Mouse (Mus musculus): ENCODE data around the gene Cyp2w1. TPM values are rescaled to one million over a fixed set of nuclear protein-coding genes. Genes with fewer than 3 reads are reported as not detected.

Cyp2w1 gene
- polyA plus RNA-seq, 1 experiment, result not detected

DNA sequence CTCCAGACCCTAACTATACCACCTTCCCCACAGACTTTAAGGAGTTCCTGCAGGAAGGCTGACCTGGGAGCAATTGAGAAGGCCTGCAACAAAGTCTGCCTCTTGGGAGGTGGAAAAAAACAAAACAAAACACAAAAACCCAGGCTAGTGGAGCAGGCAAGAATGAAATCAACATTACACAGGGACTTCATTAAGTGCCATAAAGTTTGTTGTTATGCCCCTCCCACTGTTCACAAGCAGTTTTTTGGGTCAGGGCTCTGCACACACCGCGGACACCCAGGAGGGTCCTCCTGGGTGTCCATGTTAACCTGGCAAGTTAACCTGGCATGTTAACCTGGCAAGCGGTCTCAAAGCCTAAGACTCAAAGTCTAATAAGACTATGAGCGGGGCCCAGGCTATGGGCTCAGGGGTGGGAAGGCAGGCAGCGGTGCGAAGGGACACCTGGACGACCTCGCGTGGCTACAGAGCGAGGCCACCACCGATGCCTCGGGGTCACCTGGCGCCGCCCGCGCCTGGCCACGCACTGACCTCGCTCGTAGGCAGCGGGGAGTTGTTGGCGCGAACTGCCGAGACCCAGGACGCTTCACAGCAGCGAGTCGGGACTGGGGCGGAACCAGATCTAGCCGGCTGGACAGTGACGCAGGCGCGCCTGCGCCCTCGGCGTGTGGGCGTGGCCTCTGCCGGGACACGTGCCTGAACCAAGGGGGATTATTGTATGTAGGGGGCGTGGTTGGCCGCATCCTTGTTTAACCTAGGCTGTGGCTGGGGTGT is 19.4 kb downstream of the Cyp2w1 start:
- Histone ChIP-seq H3K27ac (ENCODE audit: control insufficient read depth, insufficient read depth, low read depth, low read length) (peak overlapping the region; percentile 82), H3K4me1 (ENCODE audit: control insufficient read depth, insufficient read depth, low read length) (peaks cover 7% of the 10 kb centered on the region), H3K4me3 (ENCODE audit: control insufficient read depth, low read depth, low read length) (peak overlapping the region; percentile 78), H3K27me3 (ENCODE audit: control insufficient read depth, insufficient read depth, low read length) (no peaks in the 10 kb centered on the region), H3K36me3 (ENCODE audit: control insufficient read depth, insufficient read depth, low read length) (no peaks in the 10 kb centered on the region)
- TF ChIP-seq POLR2A (IDR thresholded peaks at IDR 0.05; ENCODE audit: control insufficient read depth, low read depth, low read length) (peak; percentile 98), CTCF (IDR thresholded peaks at IDR 0.05; ENCODE audit: control insufficient read depth, insufficient read depth, insufficient replicate concordance, low read depth, low read length) (no peak)

- Histone ChIP-seq H3K27me3 (ENCODE audit: control insufficient read depth, insufficient read depth, low read length) (no peaks in the 10 kb centered on the region), H3K36me3 (ENCODE audit: control insufficient read depth, insufficient read depth, low read length) (no peaks in the 10 kb centered on the region), H3K4me3 (ENCODE audit: control insufficient read depth, low read depth, low read length) (no peak overlapping the region), H3K27ac (ENCODE audit: control insufficient read depth, insufficient read depth, low read depth, low read length) (no peak overlapping the region), H3K4me1 (ENCODE audit: control insufficient read depth, insufficient read depth, low read length) (peaks cover 7% of the 10 kb centered on the region)
- TF ChIP-seq POLR2A (IDR thresholded peaks at IDR 0.05; ENCODE audit: control insufficient read depth, low read depth, low read length) (no peak), CTCF (IDR thresholded peaks at IDR 0.05; ENCODE audit: control insufficient read depth, insufficient read depth, insufficient replicate concordance, low read depth, low read length) (no peak)
Measured at GRCm38 (mm10) chr5:139373126-139373525, 20.7 kb downstream of the Cyp2w1 start.

DNA sequence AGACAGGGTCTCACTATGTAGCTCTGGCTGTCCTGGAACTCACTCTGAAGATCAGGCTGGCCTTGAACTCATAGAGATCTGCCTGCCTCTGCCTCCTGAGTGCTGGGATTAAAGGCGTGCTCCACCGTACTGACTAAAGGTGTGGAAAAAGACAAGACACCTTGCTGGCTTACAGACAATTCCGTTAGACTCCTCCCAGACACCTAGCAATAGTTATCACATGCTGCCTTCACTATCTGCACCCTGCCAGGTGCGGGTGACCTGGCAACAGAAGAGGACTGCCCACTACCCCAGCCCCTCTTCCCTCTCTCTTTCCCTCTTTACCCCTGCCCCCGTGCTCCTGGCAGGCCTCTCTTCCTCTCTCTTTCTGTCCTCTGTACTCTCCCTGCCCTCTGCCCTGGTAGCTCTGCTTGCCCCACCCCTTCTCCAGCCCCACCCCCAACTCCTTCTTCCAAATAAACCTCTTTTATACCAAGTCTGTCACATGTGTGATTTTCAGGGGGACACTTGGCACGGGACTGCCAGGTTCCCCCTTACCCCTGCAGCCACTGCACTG is 21.6 kb downstream of the Cyp2w1 start:
- Histone ChIP-seq H3K27ac (ENCODE audit: control insufficient read depth, insufficient read depth, low read depth, low read length) (no peak overlapping the region), H3K36me3 (ENCODE audit: control insufficient read depth, insufficient read depth, low read length) (no peaks in the 10 kb centered on the region), H3K27me3 (ENCODE audit: control insufficient read depth, insufficient read depth, low read length) (no peaks in the 10 kb centered on the region), H3K4me1 (ENCODE audit: control insufficient read depth, insufficient read depth, low read length) (peaks cover 13% of the 10 kb centered on the region), H3K4me3 (ENCODE audit: control insufficient read depth, low read depth, low read length) (no peak overlapping the region)
- TF ChIP-seq POLR2A (IDR thresholded peaks at IDR 0.05; ENCODE audit: control insufficient read depth, low read depth, low read length) (no peak), CTCF (IDR thresholded peaks at IDR 0.05; ENCODE audit: control insufficient read depth, insufficient read depth, insufficient replicate concordance, low read depth, low read length) (no peak)

DNA sequence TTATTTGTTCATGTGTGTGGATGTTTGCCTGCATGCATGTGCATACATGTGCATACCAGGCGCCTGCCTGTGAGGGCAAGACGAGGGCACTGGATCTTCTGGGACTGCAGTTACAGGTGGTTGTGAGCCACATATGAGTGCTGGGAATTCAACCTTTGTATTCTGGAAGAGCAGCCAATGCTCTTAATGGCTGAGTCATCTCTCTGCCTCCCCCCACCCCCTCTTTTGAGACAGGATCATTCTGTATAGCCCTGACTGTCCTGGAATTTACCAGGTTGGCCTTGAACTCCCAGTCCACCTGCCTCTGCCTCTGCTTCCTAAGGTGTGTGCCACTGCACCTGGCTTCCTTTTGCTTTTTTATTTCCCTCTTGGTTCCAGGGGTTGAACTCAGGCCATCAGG is 22.4 kb downstream of the Cyp2w1 start:
- no peaks in the 10 kb centered on the region for H3K36me3 ChIP-seq (ENCODE audit: control insufficient read depth, insufficient read depth, low read length)
- no peak overlapping the region for H3K4me3 ChIP-seq (ENCODE audit: control insufficient read depth, low read depth, low read length)
- H3K27me3 ChIP-seq (ENCODE audit: control insufficient read depth, insufficient read depth, low read length), result no peaks in the 10 kb centered on the region
- no peak overlapping the region for H3K27ac ChIP-seq (ENCODE audit: control insufficient read depth, insufficient read depth, low read depth, low read length)
- H3K4me1 ChIP-seq (ENCODE audit: control insufficient read depth, insufficient read depth, low read length), result peaks cover 21% of the 10 kb centered on the region
- TF ChIP-seq POLR2A (IDR thresholded peaks at IDR 0.05; ENCODE audit: control insufficient read depth, low read depth, low read length) (no peak), CTCF (IDR thresholded peaks at IDR 0.05; ENCODE audit: control insufficient read depth, insufficient read depth, insufficient replicate concordance, low read depth, low read length) (no peak)

DNA sequence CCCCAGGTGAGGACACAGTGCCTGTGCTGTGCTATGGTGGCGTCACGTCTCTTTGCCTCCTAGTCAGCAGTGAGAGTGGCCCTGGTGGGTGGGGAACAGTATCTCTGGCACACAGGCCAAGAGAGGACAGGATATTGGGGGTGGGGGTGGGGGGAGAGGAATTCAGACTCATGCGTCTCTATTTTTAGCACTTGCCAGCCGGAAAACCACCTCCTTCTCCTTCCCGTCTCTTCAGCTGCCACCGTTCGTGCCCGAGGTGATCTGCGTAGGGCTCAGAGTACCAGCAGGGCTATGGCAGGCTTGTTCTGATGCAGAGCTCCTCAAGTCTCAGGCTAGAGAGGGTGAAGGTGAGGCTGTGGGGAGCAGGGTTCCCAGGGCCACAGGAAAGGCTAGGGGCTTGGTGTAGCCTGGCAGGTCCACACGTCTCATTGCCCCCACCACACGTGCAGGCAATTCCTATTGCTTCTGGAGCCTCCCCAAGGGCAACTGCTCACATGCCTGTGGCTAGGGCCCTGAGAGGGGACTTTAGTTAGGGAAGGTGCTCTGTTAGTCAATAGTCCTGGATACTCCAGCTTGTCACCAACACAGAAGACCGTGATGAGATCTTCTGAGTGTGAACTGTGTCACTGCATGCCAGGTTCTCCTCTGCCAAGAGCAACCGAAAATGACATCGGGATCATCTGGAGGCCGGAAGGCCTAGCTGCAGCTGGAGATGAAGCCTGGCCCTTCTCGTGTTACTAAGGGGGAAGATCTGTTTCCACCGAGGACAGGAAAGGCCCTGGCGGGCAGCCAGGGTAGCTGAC is 25.3 kb downstream of the Cyp2w1 start, which contains the start of gene Gpr146:
Gene Gpr146 (plus strand): TSS at position 230 of the 803 bp plus-strand sequence.
- H3K4me1 ChIP-seq (ENCODE audit: control insufficient read depth, insufficient read depth, low read length), result peaks cover 31% of the 10 kb centered on the region
- no peaks in the 10 kb centered on the region for H3K36me3 ChIP-seq (ENCODE audit: control insufficient read depth, insufficient read depth, low read length)
- H3K4me3 ChIP-seq (ENCODE audit: control insufficient read depth, low read depth, low read length), result no peak within 1 kb of the TSS
- TF ChIP-seq POLR2A (IDR thresholded peaks at IDR 0.05; ENCODE audit: control insufficient read depth, low read depth, low read length), result no peak
- TF ChIP-seq CTCF (IDR thresholded peaks at IDR 0.05; ENCODE audit: control insufficient read depth, insufficient read depth, insufficient replicate concordance, low read depth, low read length), result no peak
- peak within 1 kb of the TSS; percentile 61 for H3K27ac ChIP-seq (ENCODE audit: control insufficient read depth, insufficient read depth, low read depth, low read length)
- H3K27me3 ChIP-seq (ENCODE audit: control insufficient read depth, insufficient read depth, low read length), result no peaks in the 10 kb centered on the region

DNA sequence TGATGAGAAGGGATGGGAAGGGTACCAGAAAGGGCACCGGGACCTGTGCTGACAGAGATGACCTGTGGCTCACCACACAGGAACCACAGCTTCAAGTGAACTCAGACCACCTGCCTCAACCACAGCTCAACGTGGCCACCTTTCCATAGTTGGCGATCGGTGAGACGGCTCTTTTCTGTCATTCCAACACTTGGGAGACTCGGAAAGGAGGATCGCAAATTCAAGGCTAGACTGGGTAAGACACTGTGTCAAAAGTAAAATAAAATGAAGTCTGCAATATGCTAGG is 25.8 kb downstream of the Cyp2w1 start:
- Histone ChIP-seq H3K36me3 (ENCODE audit: control insufficient read depth, insufficient read depth, low read length) (no peaks in the 10 kb centered on the region), H3K27ac (ENCODE audit: control insufficient read depth, insufficient read depth, low read depth, low read length) (no peak overlapping the region; the same call in 1 of the 2 replicates), H3K4me3 (ENCODE audit: control insufficient read depth, low read depth, low read length) (no peak overlapping the region), H3K4me1 (ENCODE audit: control insufficient read depth, insufficient read depth, low read length) (peaks cover 29% of the 10 kb centered on the region), H3K27me3 (ENCODE audit: control insufficient read depth, insufficient read depth, low read length) (no peaks in the 10 kb centered on the region)
- TF ChIP-seq CTCF (IDR thresholded peaks at IDR 0.05; ENCODE audit: control insufficient read depth, insufficient read depth, insufficient replicate concordance, low read depth, low read length) (no peak), POLR2A (IDR thresholded peaks at IDR 0.05; ENCODE audit: control insufficient read depth, low read depth, low read length) (no peak)

DNA sequence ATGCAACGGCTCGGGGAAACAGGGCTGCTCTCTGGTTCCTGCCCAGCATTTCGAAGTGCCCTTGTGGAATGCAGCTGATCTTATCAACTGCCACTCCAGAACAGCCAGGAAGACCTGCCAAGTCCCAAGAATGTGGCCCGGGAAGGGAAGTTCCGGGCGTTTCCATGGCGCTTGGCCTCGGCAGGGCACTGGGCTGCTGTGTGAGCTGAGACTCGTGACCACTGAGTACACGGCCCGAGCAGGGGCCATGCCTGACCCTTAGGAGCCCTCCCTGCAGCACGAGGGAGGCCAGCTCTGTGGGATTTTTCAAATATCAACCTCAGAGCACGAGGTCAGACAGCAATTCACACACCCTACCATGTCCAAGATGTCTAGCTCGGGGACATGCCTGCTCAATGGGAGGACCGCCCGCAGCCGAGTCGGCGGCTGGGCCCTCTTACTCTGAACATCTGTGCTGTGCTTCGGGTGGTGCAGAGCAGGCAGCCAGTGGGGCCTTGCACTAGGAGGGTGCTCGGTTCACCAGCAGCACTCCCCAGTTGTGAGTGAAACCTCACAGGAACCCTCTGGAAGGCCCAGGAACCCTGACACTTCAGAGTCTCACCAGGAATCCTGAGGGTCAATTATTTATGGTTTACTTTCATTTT is 26.7 kb downstream of the Cyp2w1 start:
- peaks cover 29% of the 10 kb centered on the region for H3K4me1 ChIP-seq (ENCODE audit: control insufficient read depth, insufficient read depth, low read length)
- no peaks in the 10 kb centered on the region for H3K27me3 ChIP-seq (ENCODE audit: control insufficient read depth, insufficient read depth, low read length)
- no peak overlapping the region for H3K4me3 ChIP-seq (ENCODE audit: control insufficient read depth, low read depth, low read length)
- no peaks in the 10 kb centered on the region for H3K36me3 ChIP-seq (ENCODE audit: control insufficient read depth, insufficient read depth, low read length)
- peak overlapping the region; percentile 68 for H3K27ac ChIP-seq (ENCODE audit: control insufficient read depth, insufficient read depth, low read depth, low read length)
- TF ChIP-seq CTCF (IDR thresholded peaks at IDR 0.05; ENCODE audit: control insufficient read depth, insufficient read depth, insufficient replicate concordance, low read depth, low read length) (no peak), POLR2A (IDR thresholded peaks at IDR 0.05; ENCODE audit: control insufficient read depth, low read depth, low read length) (no peak)

Measured in testis, adult 2 months (tissue).